Mouse (Mus musculus) mouse embryonic stem cell (cell line): ENCODE results near the gene Gm21209.
"Not testable (repeated sequence)": the region's sequence is repeated elsewhere in the genome, so short reads cannot be mapped to it uniquely, and the experiment has no call there.

Source experiments
- in situ Hi-C, 2 experiments: fragments of 300-500 bp; cut with MboI; formaldehyde crosslinking; loops; 1 replicate in 1 of 2; 3 replicates in 1 of 2; pipeline ENCODE4 v1.14.3; 2019 to 2020; ENCODE audit warnings: low sequenced_read_pairs in 2 of 2, low pct_unique_long_range_greater_than_20kb in 1 of 2, mixed read lengths in 1 of 2; ENCODE audit not compliant: unreplicated experiment in 1 of 2

Gm21209 gene

DNA sequence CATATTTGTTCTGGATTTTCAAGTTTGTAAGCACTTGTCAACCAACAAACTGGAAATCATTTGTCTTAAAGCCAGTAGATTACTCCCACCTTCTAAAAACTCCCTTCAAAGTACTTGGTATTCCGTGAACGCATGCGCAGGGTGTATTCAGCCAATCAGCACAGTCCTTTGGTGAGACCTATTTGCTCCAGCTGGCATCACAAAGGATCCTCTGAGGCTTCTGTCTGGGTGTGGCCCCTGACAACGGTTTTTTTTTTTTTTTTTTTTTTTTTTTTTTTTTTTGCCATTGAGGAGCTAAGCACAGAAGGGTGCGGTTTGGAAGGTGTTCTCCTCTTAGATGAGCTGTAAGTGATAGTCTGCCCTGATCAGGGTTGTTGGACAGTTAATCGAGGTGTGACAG, at the start of gene Gm21209:
Gm21209 (plus strand) TSS at position 301 of the 400 bp plus-strand sequence.
- in situ Hi-C loops = not testable (repeated sequence)
